Mouse (Mus musculus) cerebellum, adult 2 months (tissue): ENCODE measurements around the gene Olfr1448. TPM values are rescaled to one million over a fixed set of nuclear protein-coding genes. Genes with fewer than 3 reads are reported as not detected.
"Not testable (repeated sequence)": the region's sequence is repeated elsewhere in the genome, so short reads cannot be mapped to it uniquely, and the experiment has no call there.

Source experiments
- DNase-seq, 2 experiments: peaks; one replicate each; pipeline ENCODE4 v3.0.0; 2021
- H3K27ac ChIP-seq: fragments of 200-500 bp; 2 replicates; pipeline ENCODE4 v1.5.1; 2012; ENCODE audit warnings: low read length, control low read depth, inconsistent platforms; ENCODE audit not compliant: insufficient read depth
- H3K27me3 ChIP-seq: fragments of 200-500 bp; 2 replicates; pipeline ENCODE4 v1.6.1; 2012; ENCODE audit warnings: inconsistent platforms, mild to moderate bottlenecking, low read length, moderate library complexity; ENCODE audit not compliant: control insufficient read depth, insufficient read depth
- H3K4me1 ChIP-seq: fragments of 200-500 bp; 2 replicates; pipeline ENCODE4 v1.6.1; 2011; ENCODE audit warnings: low read length; ENCODE audit not compliant: control insufficient read depth, insufficient read depth
- H3K4me3 ChIP-seq: fragments of 200-500 bp; replicated peaks from 2 replicates; pipeline ENCODE3; 2011; ENCODE audit warnings: mild to moderate bottlenecking, low read depth, low read length, control low read depth; ENCODE audit not compliant: insufficient read depth
- CTCF ChIP-seq: fragments of 200-500 bp; IDR thresholded peaks from 2 replicates; pipeline ENCODE4 v1.5.1; 2011; ENCODE audit warnings: low read depth, mild to moderate bottlenecking, control low read depth, low read length, moderate library complexity, borderline replicate concordance; ENCODE audit not compliant: insufficient read depth
- POLR2A ChIP-seq: fragments of 200-500 bp; IDR thresholded peaks from 2 replicates; pipeline ENCODE4 v1.6.1; 2011; ENCODE audit warnings: low read length, control low read depth, borderline replicate concordance; ENCODE audit not compliant: insufficient read depth
- WGBS: fragments of 180-500 bp; shearing (Covaris S2); methylation state at CpG from one replicate; pipeline ENCODE4 v1.1.7; 2018; 5-methylcytosine and 5-hydroxymethylcytosine counted together
- polyA plus RNA-seq: library from polyadenylated mRNA; depleted of rRNA; stranded (reverse); fragments of >200 nt; gene quantifications from 2 replicates; pipeline ENCODE4 v1.2.3, GENCODE M21; 2012; rRNA removed

The Olfr1448 gene
- polyA plus RNA-seq, result not detected in 2 replicates

- no peak for DNase-seq
- Histone ChIP-seq H3K4me3 (no peak within 1 kb of the TSS), H3K27me3 (no peaks in the 10 kb centered on the region), H3K27ac (no peak within 1 kb of the TSS), H3K4me1 (no peaks in the 10 kb centered on the region)
- 68% methylated on average over 1 of the region's 1 CpGs for WGBS
- no peak for TF ChIP-seq CTCF
- TF ChIP-seq POLR2A, result no peak
These were observed at the start of gene Olfr1448 for GRCm38 (mm10) chr19:12924319-12924718. Olfr1448 (minus strand) TSS chr19:12924419.

- WGBS, result 77% methylated on average over 5 of the region's 5 CpGs
- H3K4me3 ChIP-seq, H3K27me3 ChIP-seq, H3K4me1 ChIP-seq, DNase-seq, H3K27ac ChIP-seq: not testable (repeated sequence)
These were observed 45.9 kb upstream of the Olfr1448 start for GRCm38 (mm10) chr19:12970082-12970481.

DNA sequence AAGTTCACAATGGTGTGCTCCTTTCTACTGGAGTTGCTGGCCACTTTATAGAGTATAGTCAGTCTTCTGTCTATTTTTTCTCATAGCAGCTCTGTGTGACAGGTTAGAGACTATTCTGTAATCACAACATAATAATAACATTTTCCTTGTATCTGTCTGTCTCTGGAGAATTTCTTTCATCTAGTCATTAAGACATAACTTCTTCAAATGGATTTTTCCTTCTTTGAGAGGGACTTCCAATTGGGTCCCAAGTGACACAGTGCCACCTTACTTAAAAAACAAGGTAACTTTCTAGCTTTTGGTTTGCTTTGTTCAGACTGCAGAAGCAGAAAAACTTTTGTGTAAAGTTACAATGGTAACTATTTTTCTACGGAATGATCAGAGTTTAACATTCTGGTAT, 25.7 kb upstream of the Olfr1448 start, which contains the start of gene Olfr1450:
Olfr1450 (plus strand) TSS at position 301 of the 400 bp plus-strand sequence.
- 86% methylated on average over 1 of the region's 1 CpGs for WGBS
- H3K4me3 ChIP-seq, result no peak within 1 kb of the TSS
- no peak for DNase-seq
- TF ChIP-seq CTCF (no peak), POLR2A (no peak)
- no peak within 1 kb of the TSS for H3K27ac ChIP-seq
- H3K4me1 ChIP-seq, result no peaks in the 10 kb centered on the region
- H3K27me3 ChIP-seq, result no peaks in the 10 kb centered on the region

- Histone ChIP-seq H3K4me3 (no peak within 1 kb of the TSS), H3K27ac (no peak within 1 kb of the TSS), H3K4me1 (no peaks in the 10 kb centered on the region), H3K27me3 (no peaks in the 10 kb centered on the region)
- no peak for TF ChIP-seq POLR2A
- TF ChIP-seq CTCF, result no peak
- DNase-seq, result no peak
These were observed 6.3 kb upstream of the Olfr1448 start, which contains the start of gene Olfr1449 for GRCm38 (mm10) chr19:12930540-12930939. Olfr1449 (plus strand) TSS chr19:12930840.

DNA sequence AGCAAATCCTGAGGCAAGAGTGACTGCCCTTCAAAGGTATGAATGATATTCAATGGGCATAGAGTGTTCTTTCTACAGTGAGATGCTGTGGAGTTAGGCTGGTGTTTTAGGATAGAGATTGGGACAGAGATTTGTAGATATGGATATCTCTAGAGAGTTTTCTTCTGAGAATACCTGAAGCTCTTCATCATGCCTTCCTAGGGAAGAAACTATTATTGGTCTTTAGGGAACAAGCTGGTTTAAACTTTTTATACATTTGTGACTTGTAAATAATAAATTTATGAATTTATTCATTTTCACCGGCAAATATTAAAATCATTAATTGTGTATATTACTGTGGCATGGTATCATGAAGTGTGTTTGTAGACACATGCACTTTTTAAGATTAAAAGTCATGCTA, 20.6 kb downstream of the Olfr1448 start, which contains the start of gene Olfr1447:
Olfr1447 (minus strand) TSS at position 101 of the 400 bp plus-strand sequence.
- TF ChIP-seq CTCF, result no peak
- no peak for TF ChIP-seq POLR2A
- Histone ChIP-seq H3K27ac (no peak within 1 kb of the TSS), H3K4me3 (no peak within 1 kb of the TSS), H3K4me1 (no peaks in the 10 kb centered on the region), H3K27me3 (no peaks in the 10 kb centered on the region)
- DNase-seq, result no peak
- 89% methylated on average over 1 of the region's 1 CpGs for WGBS

DNA sequence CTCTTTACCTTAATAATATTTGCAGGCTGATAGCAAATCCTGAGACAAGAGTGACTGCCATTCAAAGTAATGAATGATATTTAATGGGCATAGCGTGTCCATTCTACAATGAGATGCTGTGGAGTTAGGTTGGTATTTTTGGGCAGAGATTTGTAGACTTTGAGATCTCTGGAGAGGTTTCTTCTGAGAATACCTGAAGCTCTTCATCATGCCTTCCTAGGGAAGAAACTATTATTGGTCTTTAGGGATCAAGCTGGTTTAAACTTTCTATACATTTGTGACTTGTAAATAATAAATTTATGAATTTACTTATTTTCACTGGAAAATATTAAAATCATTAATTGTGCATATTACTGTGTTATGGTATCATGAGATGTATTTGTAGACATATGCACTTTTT, 30.8 kb downstream of the Olfr1448 start, which contains the start of gene Olfr1446:
Olfr1446 (minus strand) TSS at position 101 of the 400 bp plus-strand sequence.
- no peak within 1 kb of the TSS for H3K4me3 ChIP-seq

DNA sequence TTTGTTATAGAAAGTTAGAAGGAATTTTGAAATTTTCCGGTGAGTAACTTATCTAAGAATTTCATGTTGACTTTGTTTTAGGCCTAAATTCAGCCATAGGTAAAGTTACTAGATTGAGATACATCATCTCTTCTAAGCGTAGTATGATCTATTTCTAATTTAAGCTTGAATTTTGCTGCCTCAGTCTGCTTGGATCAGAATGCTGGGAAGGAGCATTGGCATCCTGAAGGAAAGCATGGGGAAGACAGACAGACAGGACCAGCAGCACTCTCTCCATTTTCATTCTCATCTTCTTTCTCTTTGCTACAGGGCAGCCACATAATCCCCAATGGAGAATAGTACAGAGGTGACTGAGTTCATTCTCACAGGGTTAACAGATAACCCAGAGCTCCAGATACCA, 40.7 kb downstream of the Olfr1448 start, which contains the start of gene Olfr1445:
Olfr1445 (plus strand) TSS at position 301 of the 400 bp plus-strand sequence.
- TF ChIP-seq POLR2A (no peak), CTCF (no peak)
- H3K27me3 ChIP-seq, result no peaks in the 10 kb centered on the region
- no peak for DNase-seq
- H3K4me1 ChIP-seq, result no peaks in the 10 kb centered on the region
- H3K27ac ChIP-seq, result no peak within 1 kb of the TSS
- H3K4me3 ChIP-seq, result no peak within 1 kb of the TSS
- 83% methylated on average over 2 of the region's 2 CpGs for WGBS

More for the DNA sequence above, 30.8 kb downstream of the Olfr1448 start, which contains the start of gene Olfr1446:
- Histone ChIP-seq H3K4me1 (no peaks in the 10 kb centered on the region), H3K27ac (no peak within 1 kb of the TSS), H3K27me3 (no peaks in the 10 kb centered on the region)
- 71% methylated on average over 1 of the region's 1 CpGs for WGBS
- no peak for DNase-seq
- TF ChIP-seq CTCF (no peak), POLR2A (no peak)

Other genes with a start within 250 kb of the Olfr1448 start
- not detected in 2 replicates for gene Olfr1443, start 246.3 kb downstream of the Olfr1448 start, polyA plus RNA-seq
- gene Keg1, start 228.6 kb downstream of the Olfr1448 start, polyA plus RNA-seq, result not detected in 2 replicates
- 3.8 and 4.5 TPM in 2 replicates for gene Cntf, start 158.8 kb downstream of the Olfr1448 start, polyA plus RNA-seq
- 57.6 TPM in 2 replicates for gene Zfp91, start 128.3 kb downstream of the Olfr1448 start, polyA plus RNA-seq
- 0.95 and 1.1 TPM in 2 replicates for gene Lpxn, start 128.2 kb downstream of the Olfr1448 start, polyA plus RNA-seq
- gene Gm5244, start 77.7 kb downstream of the Olfr1448 start, polyA plus RNA-seq, result not detected in 2 replicates
- not detected in 2 replicates for gene Olfr1444, start 67.1 kb downstream of the Olfr1448 start, polyA plus RNA-seq
- not detected in 2 replicates for gene Olfr1445, start 40.6 kb downstream of the Olfr1448 start, polyA plus RNA-seq
- not detected in 2 replicates for gene Olfr1446, start 30.9 kb downstream of the Olfr1448 start, polyA plus RNA-seq
- gene Olfr1447, start 20.7 kb downstream of the Olfr1448 start, polyA plus RNA-seq, result not detected in 2 replicates
- gene Olfr1449, start 6.4 kb upstream of the Olfr1448 start, polyA plus RNA-seq, result not detected in 2 replicates
- gene Olfr1450, start 25.8 kb upstream of the Olfr1448 start, polyA plus RNA-seq, result not detected in 2 replicates
- not detected in 2 replicates for gene Olfr1451, start 70.6 kb upstream of the Olfr1448 start, polyA plus RNA-seq
- not detected in 2 replicates for gene Olfr1453, start 103.9 kb upstream of the Olfr1448 start, polyA plus RNA-seq
- not detected in 2 replicates for gene Olfr1454, start 136.2 kb upstream of the Olfr1448 start, polyA plus RNA-seq
- not detected in 2 replicates for gene Olfr1457, start 173.5 kb upstream of the Olfr1448 start, polyA plus RNA-seq
- gene Olfr1458, start 182.4 kb upstream of the Olfr1448 start, polyA plus RNA-seq, result not detected in 2 replicates
- not detected in 2 replicates for gene Olfr1459, start 225.1 kb upstream of the Olfr1448 start, polyA plus RNA-seq
- gene Olfr1461, start 238.6 kb upstream of the Olfr1448 start, polyA plus RNA-seq, result not detected in 2 replicates